Mouse (Mus musculus) layer of hippocampus, postnatal 25 days (tissue): ENCODE results near the gene Junb. TPM values are rescaled to one million over a fixed set of nuclear protein-coding genes. Genes with fewer than 3 reads are reported as not detected.

ENCODE experiments used
- DNase-seq, 2 experiments: peaks; one replicate each; pipeline ENCODE4 v3.0.0; 2022; ENCODE audit warnings: mixed read lengths in 2 of 2, low spot score in 1 of 2; ENCODE audit errors: extremely low spot score in 1 of 2
- total RNA-seq, 2 experiments: library from RNA; stranded (reverse); gene quantifications; 2 replicates each; pipeline ENCODE4 v1.2.3; 2021

The Junb gene
- total RNA-seq, result 10 to 100 TPM; 67.9 to 68.8 TPM

DNA sequence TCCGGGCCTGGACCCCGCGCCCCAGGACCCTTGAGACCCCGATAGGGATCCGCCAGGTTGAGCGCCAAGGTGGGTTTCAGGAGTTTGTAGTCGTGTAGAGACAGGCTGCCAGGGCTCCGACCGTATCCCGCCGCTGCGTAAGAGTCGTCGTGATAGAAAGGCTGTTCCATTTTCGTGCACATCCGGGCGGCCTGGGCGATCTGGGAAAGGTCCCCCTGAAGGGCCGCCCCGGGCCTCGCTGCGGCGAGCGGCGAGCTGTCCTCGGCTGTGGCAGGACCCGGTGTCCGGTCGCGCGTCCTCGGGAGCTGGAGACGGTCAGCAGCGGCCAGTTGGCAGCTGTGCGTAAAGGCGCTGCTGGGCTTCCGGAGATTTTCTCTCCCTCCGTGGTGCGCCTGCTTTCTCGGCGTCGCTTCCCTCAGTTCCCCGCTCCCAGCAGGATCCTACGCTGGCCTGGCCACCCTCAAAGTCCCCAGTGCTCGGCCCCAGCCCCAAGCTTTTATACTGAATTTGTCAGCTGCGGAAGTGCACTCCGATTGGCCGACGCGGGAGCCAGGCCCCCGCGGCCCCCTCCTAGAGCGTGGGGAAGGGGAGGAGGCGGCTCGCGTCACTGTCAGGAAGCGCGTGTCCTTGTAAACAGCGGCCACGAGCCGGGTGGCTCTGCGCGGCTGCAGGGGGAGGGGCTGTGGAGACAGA is at the start of gene Junb:
TSS of gene Junb (minus strand) at position 471 of the 693 bp plus-strand sequence.
- peak; percentile 88 for DNase-seq

DNA sequence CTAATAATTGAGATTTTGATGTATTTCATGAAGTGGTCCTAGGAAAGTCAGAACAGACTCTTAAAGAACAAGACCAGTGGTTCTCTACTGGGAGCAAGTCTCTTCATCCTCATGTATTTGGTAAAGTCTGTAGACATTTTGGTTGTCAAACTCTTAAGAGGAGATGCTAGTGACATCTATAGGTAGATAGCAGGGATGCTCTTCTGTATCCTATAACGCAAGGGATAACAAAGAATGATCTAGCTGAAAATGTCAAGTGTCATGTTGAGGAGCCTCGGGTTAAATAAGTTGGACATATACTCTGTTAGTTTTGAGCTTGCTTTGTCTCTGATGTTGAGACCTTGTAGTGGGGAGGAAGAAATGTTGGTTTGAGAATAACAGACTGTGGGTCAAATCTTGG is 49.4 kb upstream of the Junb start:
- no peak for DNase-seq

DNA sequence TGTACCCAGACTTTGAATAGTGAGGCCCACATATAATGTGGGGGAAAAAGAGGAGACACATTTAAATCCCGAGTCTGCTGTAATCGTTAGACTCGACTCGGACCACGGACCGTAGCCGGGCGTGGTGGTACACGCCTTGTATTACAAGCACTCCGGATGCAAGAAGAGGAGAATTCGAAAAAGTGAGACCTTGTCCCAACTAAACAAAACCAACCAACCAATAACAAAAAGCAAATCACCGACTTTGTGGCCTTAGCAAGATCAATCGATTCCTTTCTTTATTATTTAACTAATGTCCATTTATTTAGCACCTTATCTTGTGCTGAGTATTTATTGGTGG is 49.0 kb upstream of the Junb start:
- DNase-seq, result no peak

DNA sequence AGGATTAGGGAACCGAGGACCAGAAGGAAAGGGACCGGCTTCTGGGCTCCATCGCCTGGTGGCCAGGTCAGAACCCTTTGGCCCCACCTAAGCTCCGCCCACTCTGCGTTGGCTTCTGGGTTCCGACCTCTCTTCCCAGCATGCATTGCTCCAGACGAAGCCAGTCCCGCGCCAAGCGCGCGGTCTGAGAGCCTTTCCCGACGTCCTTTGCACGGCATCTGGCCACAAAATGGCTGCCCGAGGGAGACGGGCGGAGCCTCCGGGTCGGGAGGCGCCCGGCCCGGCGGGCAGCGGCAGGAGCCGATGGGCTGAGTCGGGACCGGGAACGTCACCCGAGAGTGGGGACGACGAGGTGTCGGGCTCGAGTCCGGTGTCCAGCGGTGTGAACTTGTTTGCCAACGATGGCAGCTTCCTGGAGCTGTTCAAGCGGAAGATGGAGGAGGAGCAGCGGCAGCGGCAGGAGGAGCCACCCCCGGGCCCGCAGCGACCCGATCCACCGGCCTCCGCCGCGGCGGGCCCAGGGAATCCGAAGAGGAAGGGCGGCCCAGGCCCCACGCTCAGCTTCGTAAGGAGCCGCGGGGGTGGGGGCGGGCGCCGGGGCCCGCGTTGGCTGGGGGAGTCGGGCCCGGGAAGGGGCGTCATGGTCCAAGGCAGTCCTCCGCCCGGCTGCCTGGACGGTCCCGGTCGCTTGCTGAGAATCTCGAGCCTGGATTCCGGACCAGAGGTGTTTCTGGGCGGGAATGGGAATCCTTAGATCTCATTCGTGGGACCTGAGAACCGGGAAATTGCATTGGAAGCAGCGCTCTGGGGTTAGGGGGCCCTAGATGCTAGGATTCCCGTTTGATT is 48.4 kb upstream of the Junb start, which contains the start of gene Trir:
TSS of gene Trir (plus strand) at position 154 of the 846 bp plus-strand sequence.
- peak; percentile 90 to 95 for DNase-seq

DNA sequence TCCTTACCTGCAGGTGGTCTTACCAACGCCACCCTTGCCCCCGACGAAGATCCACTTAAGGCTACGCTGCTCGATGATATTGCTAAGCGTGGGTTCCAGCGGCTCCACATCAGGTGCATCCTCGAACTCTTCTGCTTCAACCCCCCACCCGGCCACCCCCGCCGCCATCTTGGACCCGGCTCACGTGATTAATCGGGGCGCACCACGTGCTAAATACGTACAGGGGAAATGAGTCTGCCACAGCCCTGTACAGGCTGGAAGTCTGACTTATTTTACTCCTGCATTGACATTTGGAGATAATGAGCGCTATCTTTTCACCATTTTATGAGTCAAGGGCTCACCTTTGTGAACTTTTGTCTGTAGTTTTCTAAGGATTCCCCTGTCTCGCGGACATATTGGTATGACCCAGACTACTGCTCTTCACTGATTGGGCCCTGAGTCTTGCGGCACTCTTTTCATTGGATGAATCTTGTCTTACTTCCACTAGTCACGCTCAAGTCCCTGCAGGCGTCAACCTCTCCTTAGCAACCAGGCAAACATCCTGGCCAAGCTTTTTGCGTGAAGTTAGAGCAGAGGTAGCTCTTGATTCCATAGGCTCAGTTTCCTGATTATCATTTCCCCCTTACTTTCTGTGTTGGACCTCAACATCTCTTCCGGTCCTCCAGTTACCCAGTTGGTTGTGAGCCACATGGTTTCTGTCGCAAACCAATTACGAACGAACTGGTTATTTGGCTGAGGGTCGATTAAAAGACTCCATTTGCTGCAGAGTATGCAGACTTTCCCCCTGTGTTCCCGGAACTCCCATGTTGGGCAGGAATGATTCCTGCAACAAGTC is 46.8 kb upstream of the Junb start, which contains the start of gene Asna1:
TSS of gene Asna1 (minus strand) at position 184 of the 835 bp plus-strand sequence.
- DNase-seq, result peak; percentile 68 to 75

DNA sequence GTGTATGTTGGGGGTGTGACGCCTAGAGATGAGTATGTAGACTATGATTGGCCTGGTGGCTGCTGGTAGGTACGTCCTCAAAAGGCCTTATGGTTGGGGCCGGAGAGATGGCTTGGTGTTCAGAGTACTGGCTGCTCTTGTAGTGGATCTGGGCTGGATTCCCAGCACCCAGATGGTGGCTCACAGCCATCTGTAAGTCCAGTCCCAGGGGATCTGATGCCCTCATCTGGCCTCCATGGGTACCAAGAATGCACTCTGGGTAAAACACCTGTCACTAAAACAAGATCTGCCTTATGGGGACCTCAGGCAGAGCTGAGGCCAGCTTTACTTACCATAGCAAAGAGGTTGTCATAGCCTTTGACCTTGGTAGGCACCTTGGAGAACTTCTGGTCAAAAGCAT is 45.3 kb upstream of the Junb start:
- DNase-seq, result no peak

DNA sequence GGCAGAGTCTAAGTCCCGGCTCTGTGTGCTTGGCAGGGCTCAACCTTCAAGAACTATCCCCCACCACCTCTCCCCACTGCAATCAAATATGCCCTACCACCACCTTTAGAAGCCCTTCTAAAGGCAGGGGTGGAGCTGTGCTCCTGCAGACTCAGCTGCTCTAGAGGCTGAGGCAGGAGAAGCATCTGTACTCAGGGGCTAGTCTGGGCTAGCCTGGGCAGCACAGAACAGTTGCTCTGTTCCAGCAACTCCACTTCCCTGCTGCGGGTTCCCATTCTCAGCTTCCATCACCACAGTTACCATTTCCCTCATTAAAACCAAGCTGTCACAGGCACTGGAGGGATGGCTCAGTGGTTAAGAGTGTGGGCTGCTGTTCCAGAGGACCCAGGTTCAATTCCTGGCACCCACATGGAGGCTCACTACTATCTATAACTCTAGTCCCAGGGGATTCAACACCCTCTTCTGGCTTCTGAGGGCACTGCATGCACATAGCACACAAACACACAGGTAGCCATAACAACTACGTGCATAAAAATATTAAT is 43.1 kb upstream of the Junb start:
- no peak for DNase-seq

DNA sequence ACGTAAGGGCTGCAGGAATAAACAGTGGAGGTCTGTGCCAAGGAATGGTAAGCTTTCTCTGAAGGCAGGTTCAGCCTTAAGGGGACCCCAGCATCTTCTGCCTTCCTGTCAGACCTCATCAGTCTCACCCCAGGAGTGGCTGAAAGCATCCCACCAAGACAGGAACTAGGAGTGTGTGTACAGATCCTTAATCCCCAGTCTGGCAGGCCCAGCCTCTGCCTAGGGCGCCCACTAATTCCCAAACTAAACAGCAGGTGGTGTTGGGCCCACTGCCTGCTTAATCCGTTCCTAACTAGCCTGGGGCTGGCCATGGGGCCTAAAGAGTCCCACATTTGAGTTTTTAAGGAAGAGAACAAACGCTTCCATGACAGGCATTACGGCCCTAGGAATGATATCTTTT is 38.7 kb upstream of the Junb start:
- no peak for DNase-seq

DNA sequence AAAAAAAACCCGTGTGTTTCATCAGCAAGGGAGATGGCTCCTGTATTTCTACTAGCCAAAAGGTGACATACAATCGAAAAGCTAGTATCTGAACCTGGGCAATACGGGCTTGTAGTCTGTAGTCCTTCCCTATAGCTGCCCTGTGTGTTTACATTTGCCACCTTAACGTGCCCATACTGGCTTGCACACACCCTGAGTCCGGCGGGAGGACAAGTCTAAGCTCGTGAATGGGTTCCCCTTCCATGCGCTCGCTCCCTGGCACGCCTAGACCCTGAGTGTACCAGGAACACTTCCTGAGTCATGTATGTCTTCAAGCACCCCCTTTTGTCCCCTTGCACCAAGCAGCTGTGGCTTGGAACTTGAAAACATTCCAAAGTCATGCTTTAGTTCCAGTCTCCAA is 38.2 kb upstream of the Junb start:
- no peak for DNase-seq

DNA sequence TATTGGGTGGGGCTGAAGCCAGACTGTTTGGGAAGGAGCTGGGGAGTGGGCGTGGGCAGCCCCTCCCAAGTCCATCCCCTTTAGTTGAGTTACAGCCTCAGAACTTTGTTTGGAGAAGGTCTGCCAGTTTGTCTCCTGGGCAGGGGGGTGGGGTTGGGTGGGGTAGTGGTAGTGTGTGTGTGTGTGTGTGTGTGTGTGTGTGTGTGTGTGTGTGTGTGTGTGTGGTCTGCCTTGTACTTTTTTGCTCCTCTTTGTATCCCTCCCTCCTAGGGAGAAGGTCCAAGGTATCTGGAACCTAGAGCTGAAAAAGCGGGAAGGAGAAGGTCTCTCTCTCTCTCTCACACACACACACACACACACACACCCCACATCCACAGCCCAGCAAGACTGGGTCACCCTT is 35.9 kb upstream of the Junb start, which contains the start of gene Best2:
TSS of gene Best2 (minus strand) at position 101 of the 400 bp plus-strand sequence.
- no peak for DNase-seq

DNA sequence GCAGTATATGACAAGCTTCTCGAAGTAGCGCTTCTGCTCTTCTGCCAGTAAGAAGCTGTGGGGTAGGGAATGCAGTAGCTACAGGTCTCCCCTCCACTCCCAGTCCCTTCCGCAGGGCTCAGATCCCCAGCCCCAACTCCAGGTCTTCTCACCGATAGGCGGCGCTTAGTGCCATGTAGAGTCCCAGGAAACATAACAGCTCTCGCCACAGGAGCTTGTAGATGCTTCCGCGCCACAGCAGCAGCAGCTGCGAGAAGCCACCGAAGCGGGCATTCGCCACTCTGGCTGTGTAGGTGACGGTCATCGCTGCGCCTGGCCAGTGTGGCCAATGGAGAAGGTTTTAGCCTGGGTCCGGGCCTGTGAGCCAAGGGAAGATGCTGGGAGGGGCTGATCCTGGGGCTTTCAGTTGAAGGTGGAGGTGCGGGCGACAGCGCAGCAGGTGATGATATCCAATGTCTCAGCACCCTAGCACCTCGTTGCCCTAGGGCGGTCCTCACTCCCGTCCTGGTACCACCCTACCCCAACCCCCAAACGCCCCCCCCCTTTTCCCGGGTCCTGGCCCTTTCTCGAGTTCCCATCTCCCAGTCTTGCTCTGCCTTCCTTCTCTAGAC is 34.8 kb upstream of the Junb start:
- peak; percentile 56 to 73 for DNase-seq

DNA sequence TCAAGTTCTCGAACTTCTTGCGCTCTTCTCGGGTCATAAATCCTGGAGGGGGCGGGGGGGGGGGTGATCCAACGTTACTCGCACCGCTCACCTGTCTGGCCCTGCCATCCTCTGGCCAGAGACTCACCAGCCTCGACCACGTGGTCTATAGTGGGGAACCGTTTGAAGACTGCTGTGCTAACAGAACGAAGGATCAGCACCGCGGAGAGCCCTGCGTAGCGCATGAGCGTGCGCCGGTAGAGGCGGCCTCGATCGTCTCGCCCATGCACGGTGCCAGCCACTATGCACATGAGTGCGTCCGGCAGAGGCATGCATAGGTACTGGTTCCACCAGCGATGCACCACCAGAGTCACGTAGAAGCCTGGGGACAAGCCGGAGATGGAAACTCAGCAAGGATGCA is 32.7 kb upstream of the Junb start:
- no peak for DNase-seq

DNA sequence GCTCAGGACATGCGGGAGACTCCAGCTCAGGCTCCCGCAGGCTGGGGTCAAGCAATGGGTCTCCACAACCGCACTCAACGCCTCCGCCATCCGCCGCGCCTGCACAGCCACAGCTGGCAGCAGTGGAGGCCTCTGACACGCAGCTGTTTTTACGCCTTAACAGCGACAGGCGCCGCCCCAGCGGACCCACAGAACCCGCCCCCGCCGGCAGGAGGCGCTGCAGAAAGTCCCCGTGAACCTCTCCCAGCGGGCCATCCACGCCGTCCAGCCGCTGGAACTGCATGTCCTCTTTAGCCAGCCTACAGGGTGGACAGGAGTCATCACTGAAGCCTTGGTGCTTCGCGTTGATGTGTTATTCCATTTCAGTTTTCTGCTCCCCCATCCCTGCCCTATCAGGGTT is 29.2 kb upstream of the Junb start:
- DNase-seq, result no peak

DNA sequence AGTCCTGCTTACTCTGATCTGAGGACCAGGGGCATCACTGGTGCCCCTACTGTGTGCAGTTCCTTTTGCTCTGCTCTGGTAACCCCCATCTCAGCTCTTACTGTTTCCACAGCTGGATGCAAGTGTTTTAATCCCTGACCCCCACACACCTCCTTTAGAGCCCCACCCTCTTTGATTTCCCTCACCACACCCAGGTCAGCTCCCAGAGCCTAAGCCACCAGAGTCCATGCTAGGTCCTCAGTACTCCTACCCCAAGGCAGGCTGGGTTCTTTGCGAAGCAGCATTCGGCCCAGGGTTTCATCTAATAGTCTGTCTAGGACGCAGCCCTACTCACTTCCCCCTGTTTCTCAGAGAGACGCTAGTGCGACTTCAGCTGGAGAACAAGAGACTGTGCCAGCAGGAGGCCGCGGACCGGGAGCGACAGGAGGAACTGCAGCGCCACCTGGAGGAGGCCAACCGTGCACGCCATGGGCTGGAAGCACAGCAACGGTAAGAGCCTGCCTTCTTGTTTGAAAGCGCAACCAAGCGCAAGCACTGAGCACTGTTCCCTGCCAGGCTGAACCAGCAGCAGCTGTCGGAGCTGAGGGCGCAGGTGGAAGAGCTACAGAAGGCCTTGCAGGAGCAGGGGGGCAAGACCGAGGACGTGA is 19.3 kb upstream of the Junb start:
- peak; percentile 82 to 98 for DNase-seq

DNA sequence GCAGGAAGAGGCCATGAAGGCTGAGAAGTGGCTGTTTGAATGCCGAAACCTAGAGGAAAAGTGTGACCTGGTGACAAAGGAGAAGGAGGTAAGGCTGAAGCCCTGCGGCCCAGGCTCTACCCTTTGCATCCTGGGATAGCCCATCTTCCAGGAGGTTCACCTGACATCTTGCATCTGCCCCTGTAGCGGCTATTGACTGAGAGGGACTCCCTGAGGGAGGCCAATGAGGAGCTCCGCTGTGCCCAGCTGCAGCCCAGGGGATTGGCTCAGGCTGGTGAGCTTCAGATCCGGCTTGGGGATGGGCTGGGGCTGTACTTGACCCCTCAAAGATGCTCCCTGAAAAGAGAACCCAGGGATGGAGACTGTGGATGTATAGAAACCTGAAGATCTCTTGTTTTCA is 18.5 kb upstream of the Junb start:
- DNase-seq, result no peak

DNA sequence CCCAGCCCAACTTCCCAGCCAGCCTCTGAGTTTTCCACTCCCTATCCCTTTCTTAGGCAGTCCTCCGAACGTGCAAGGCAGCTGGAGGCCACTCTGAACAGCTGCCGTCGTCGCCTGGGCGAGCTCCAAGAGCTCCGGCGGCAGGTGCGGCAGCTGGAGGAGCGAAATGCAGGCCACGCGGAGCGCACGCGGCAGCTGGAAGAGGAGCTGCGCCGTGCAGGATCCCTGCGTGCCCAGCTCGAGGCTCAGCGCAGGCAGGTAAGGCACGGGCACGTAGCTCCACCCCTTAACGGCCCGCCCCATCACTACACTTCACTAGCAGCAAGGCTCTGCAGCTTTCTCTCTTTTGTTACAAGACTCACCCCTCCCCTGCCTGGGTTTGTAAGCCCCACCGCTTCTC is 17.2 kb upstream of the Junb start:
- no peak for DNase-seq

DNA sequence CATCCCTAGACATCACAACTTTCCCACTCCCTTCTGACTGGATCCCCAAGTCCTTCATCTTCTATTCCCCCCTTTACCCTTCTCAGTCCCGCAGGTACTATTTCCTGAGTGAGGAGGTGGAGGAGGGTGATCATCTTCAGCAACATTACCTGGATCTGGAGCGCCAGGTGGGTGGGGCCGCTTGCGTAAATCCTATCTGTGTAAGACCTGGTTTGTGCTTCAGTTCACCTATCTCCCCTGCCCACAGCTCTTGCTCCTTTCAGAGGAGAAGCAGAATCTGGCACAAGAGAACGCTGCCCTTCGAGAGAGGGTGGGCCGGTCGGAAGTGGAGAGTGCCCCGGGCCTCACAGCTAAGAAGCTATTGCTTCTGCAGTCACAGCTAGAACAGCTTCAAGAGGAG is 15.9 kb upstream of the Junb start:
- DNase-seq, result no peak

DNA sequence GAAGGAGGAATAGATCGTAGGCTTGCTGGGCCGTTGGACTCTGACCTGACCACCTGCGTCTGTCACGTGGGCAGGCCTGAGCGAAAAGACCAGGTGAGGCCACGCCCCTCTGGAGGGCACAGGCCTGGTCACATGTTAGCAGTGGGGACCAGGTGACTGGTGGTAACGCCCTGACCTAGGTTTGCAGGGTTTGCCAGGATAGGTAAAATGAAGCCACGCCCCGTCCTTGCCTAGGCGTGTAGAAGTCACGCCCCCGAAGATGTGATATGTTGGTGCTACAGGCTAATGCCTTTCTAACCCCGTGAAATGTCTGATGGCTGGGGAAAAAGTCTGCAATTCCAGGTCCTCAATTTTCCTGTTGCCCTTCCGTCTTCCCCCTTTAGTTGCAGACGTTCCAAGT is 12.3 kb upstream of the Junb start:
- no peak for DNase-seq

DNA sequence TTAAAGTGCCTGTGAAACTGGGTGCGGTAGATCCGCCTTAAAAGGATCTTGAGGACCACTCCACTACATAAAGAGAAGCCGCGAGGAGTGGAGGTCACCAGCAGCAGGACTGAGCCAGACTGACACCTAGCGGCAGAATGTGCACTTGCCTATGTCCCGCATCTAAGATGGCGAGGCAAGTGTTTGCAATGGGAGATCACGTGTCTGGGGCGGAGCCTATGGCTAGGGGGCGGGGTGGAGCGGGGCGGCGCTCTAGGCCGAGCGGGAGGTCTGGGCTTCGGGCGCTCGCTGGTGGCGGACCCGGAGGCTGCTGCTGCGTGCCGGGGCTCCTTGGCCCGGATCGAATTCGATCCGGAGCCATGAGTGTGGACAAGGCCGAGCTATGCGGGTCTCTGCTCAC is 11.8 kb upstream of the Junb start, which contains the start of gene Hook2:
TSS of gene Hook2 (plus strand) at position 255 of the 400 bp plus-strand sequence.
- DNase-seq, result peak; percentile 88 to 93

DNA sequence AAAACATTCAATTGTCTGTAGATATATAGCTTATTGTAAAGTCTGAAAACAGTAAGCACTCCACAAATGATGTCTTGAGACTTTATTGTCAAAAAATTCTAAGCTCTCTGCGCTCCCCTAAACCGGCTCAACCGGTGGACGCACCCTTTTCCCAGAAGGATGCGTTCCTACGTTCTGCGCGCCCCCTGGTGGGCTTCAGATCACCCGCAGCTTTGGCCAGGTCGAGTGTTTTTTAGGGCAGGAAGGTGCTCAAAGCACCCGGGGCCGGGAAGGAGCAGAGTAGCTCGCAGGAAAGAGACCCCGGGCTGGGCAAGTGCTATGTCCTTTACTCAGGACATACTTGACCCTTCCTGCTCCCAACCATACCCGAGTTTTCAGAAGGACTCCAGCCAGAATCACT is 11.3 kb upstream of the Junb start:
- DNase-seq, result peak; percentile 85 to 89
